Mouse (Mus musculus): ENCODE data around the gene Ppp4c. TPM values are rescaled to one million over a fixed set of nuclear protein-coding genes. Genes with fewer than 3 reads are reported as not detected.

Gene Ppp4c
- polyA plus RNA-seq, 1 experiment: 184 TPM

GRCm38 (mm10) chr7:126746798-126747197 is 45.5 kb downstream of the Ppp4c start:
- DNase-seq (ENCODE audit: low read depth in 1 of 2, low spot score in 2 of 2): peak in 1 of 2 experiments; percentile 34
- no peak overlapping the region for H3K4me3 ChIP-seq (ENCODE audit: extremely low read depth, insufficient read depth, insufficient read length)
- H3K36me3 ChIP-seq (ENCODE audit: control insufficient read depth, insufficient read depth, low read length): no peaks in the 10 kb centered on the region
- H3K27ac ChIP-seq (ENCODE audit: insufficient read depth, low read length): peak overlapping the region; percentile 55
- TF ChIP-seq POLR2A (IDR thresholded peaks at IDR 0.05; ENCODE audit: low read depth, low read length) (no peak), CTCF (IDR thresholded peaks at IDR 0.05; ENCODE audit: extremely low read depth, insufficient read depth, insufficient read length, insufficient replicate concordance) (no peak)
- H3K4me1 ChIP-seq (ENCODE audit: control insufficient read depth, insufficient read depth, insufficient read length): peaks cover 11% of the 10 kb centered on the region; the same call in 1 of the 2 replicates
- no peaks in the 10 kb centered on the region for H3K27me3 ChIP-seq (ENCODE audit: control insufficient read depth, insufficient read depth, low read length)
- 13% methylated on average over 6 of the region's 6 CpGs for WGBS

GRCm38 (mm10) chr7:126746066-126746465 is 46.2 kb downstream of the Ppp4c start:
- no peaks in the 10 kb centered on the region for H3K36me3 ChIP-seq (ENCODE audit: control insufficient read depth, insufficient read depth, low read length)
- TF ChIP-seq POLR2A (IDR thresholded peaks at IDR 0.05; ENCODE audit: low read depth, low read length) (no peak), CTCF (IDR thresholded peaks at IDR 0.05; ENCODE audit: extremely low read depth, insufficient read depth, insufficient read length, insufficient replicate concordance) (no peak)
- WGBS: 50% methylated on average over 12 of the region's 12 CpGs
- no peak for DNase-seq (ENCODE audit: low read depth in 1 of 2, low spot score in 2 of 2)
- H3K4me3 ChIP-seq (ENCODE audit: extremely low read depth, insufficient read depth, insufficient read length): no peak overlapping the region
- H3K27me3 ChIP-seq (ENCODE audit: control insufficient read depth, insufficient read depth, low read length): no peaks in the 10 kb centered on the region
- peak overlapping the region; percentile 55 for H3K27ac ChIP-seq (ENCODE audit: insufficient read depth, low read length)
- peaks cover 11% of the 10 kb centered on the region; the same call in 1 of the 2 replicates for H3K4me1 ChIP-seq (ENCODE audit: control insufficient read depth, insufficient read depth, insufficient read length)

- TF ChIP-seq CTCF (IDR thresholded peaks at IDR 0.05; ENCODE audit: extremely low read depth, insufficient read depth, insufficient read length, insufficient replicate concordance) (no peak), POLR2A (IDR thresholded peaks at IDR 0.05; ENCODE audit: low read depth, low read length) (no peak)
- 93% methylated on average over 13 of the region's 13 CpGs for WGBS
- H3K4me1 ChIP-seq (ENCODE audit: control insufficient read depth, insufficient read depth, insufficient read length): peaks cover 9% of the 10 kb centered on the region; the same call in 1 of the 2 replicates
- H3K27me3 ChIP-seq (ENCODE audit: control insufficient read depth, insufficient read depth, low read length): no peaks in the 10 kb centered on the region
- no peaks in the 10 kb centered on the region for H3K36me3 ChIP-seq (ENCODE audit: control insufficient read depth, insufficient read depth, low read length)
- no peak for DNase-seq (ENCODE audit: low read depth in 1 of 2, low spot score in 2 of 2)
- H3K27ac ChIP-seq (ENCODE audit: insufficient read depth, low read length): no peak overlapping the region
- H3K4me3 ChIP-seq (ENCODE audit: extremely low read depth, insufficient read depth, insufficient read length): no peak overlapping the region
Measured at GRCm38 (mm10) chr7:126741964-126742482, 50.3 kb downstream of the Ppp4c start.

- Histone ChIP-seq H3K27ac (ENCODE audit: insufficient read depth, low read length) (no peak overlapping the region), H3K36me3 (ENCODE audit: control insufficient read depth, insufficient read depth, low read length) (no peaks in the 10 kb centered on the region), H3K4me3 (ENCODE audit: extremely low read depth, insufficient read depth, insufficient read length) (no peak overlapping the region), H3K4me1 (ENCODE audit: control insufficient read depth, insufficient read depth, insufficient read length) (peaks cover 7% of the 10 kb centered on the region; the same call in 1 of the 2 replicates), H3K27me3 (ENCODE audit: control insufficient read depth, insufficient read depth, low read length) (no peaks in the 10 kb centered on the region)
- TF ChIP-seq POLR2A (IDR thresholded peaks at IDR 0.05; ENCODE audit: low read depth, low read length) (no peak), CTCF (IDR thresholded peaks at IDR 0.05; ENCODE audit: extremely low read depth, insufficient read depth, insufficient read length, insufficient replicate concordance) (no peak)
- no peak for DNase-seq (ENCODE audit: low read depth in 1 of 2, low spot score in 2 of 2)
- WGBS: 85% methylated on average over 5 of the region's 5 CpGs
Measured at GRCm38 (mm10) chr7:126741452-126741851, 50.8 kb downstream of the Ppp4c start.

- TF ChIP-seq CTCF (IDR thresholded peaks at IDR 0.05; ENCODE audit: extremely low read depth, insufficient read depth, insufficient read length, insufficient replicate concordance) (no peak), POLR2A (IDR thresholded peaks at IDR 0.05; ENCODE audit: low read depth, low read length) (no peak)
- Histone ChIP-seq H3K4me3 (ENCODE audit: extremely low read depth, insufficient read depth, insufficient read length) (no peak overlapping the region), H3K36me3 (ENCODE audit: control insufficient read depth, insufficient read depth, low read length) (no peaks in the 10 kb centered on the region), H3K4me1 (ENCODE audit: control insufficient read depth, insufficient read depth, insufficient read length) (peaks cover 2% of the 10 kb centered on the region; the same call in 1 of the 2 replicates), H3K27me3 (ENCODE audit: control insufficient read depth, insufficient read depth, low read length) (no peaks in the 10 kb centered on the region), H3K27ac (ENCODE audit: insufficient read depth, low read length) (no peak overlapping the region)
- 56% methylated on average over 5 of the region's 5 CpGs for WGBS
- DNase-seq (ENCODE audit: low read depth in 1 of 2, low spot score in 2 of 2): no peak
Measured at GRCm38 (mm10) chr7:126740977-126741376, 51.3 kb downstream of the Ppp4c start.

GRCm38 (mm10) chr7:126740132-126740735 is 52.1 kb downstream of the Ppp4c start:
- TF ChIP-seq POLR2A (IDR thresholded peaks at IDR 0.05; ENCODE audit: low read depth, low read length): no peak
- TF ChIP-seq CTCF (IDR thresholded peaks at IDR 0.05; ENCODE audit: extremely low read depth, insufficient read depth, insufficient read length, insufficient replicate concordance): no peak
- H3K4me1 ChIP-seq (ENCODE audit: control insufficient read depth, insufficient read depth, insufficient read length): no peaks in the 10 kb centered on the region
- 93% methylated on average over 13 of the region's 13 CpGs for WGBS
- no peaks in the 10 kb centered on the region for H3K36me3 ChIP-seq (ENCODE audit: control insufficient read depth, insufficient read depth, low read length)
- no peak overlapping the region for H3K4me3 ChIP-seq (ENCODE audit: extremely low read depth, insufficient read depth, insufficient read length)
- no peaks in the 10 kb centered on the region for H3K27me3 ChIP-seq (ENCODE audit: control insufficient read depth, insufficient read depth, low read length)
- H3K27ac ChIP-seq (ENCODE audit: insufficient read depth, low read length): no peak overlapping the region
- no peak for DNase-seq (ENCODE audit: low read depth in 1 of 2, low spot score in 2 of 2)

- Histone ChIP-seq H3K4me1 (ENCODE audit: control insufficient read depth, insufficient read depth, insufficient read length) (no peaks in the 10 kb centered on the region), H3K36me3 (ENCODE audit: control insufficient read depth, insufficient read depth, low read length) (no peaks in the 10 kb centered on the region), H3K4me3 (ENCODE audit: extremely low read depth, insufficient read depth, insufficient read length) (no peak overlapping the region), H3K27me3 (ENCODE audit: control insufficient read depth, insufficient read depth, low read length) (no peaks in the 10 kb centered on the region), H3K27ac (ENCODE audit: insufficient read depth, low read length) (no peak overlapping the region)
- TF ChIP-seq CTCF (IDR thresholded peaks at IDR 0.05; ENCODE audit: extremely low read depth, insufficient read depth, insufficient read length, insufficient replicate concordance) (no peak), POLR2A (IDR thresholded peaks at IDR 0.05; ENCODE audit: low read depth, low read length) (no peak)
- no peak for DNase-seq (ENCODE audit: low read depth in 1 of 2, low spot score in 2 of 2)
- 88% methylated on average over 17 of the region's 17 CpGs for WGBS
Measured at GRCm38 (mm10) chr7:126739551-126739950, 52.7 kb downstream of the Ppp4c start.

Measured in spleen, adult 2 months (tissue).